Mouse (Mus musculus): ENCODE measurements at regions not wholly inside any gene's neighbourhood (a gene's known extent, or its start where the extent isn't known, plus 50 kb on each side); places are given as distances from the start of the nearest gene placed in this dataset.
A peak's percentile ranks its signal among the peaks of the same experiment; 100 is the strongest.

DNA sequence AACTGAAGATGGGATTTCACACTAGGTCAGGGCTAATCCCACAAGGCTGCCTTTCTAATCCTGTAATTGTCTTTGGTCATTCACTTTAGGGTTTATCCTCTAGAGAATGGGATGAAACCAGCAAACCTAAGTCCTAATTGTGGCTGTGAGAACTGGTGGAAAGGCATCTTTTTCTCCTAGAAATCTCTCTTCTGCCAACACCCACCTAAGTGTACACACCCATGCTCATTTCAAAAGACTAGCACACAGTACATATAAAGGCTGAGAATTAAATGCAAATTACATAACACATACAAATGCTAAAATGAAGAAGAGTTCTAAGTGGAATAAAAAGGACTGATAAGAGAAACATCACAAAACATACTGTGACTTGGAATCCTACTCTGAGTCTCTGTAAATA lies 579.5 kb downstream of the Eepd1 start:
- DNase-seq (ENCODE audit: inconsistent age in 2 of 2, low spot score in 1 of 2), result no peak

DNA sequence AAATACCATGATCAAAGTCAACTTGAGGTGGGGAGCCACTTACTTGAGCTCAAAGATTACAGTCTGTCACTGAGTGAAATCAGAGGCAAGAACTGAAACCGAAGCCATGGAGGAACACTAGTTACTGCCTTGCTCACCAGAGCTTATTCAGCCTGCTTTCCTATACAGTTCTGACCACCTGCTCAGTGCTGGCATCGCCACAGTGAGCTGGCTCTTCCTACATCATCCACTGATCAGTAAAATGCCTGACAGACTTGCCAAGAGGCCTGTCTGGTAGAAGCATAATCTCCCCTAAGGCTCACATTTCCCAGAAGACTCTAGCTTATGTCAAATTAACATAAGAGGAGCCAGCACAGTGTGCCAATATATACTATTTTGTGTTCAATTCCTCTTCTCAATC lies 595.7 kb downstream of the Eepd1 start:
- no peak for DNase-seq (ENCODE audit: inconsistent age in 2 of 2, low spot score in 1 of 2)

DNA sequence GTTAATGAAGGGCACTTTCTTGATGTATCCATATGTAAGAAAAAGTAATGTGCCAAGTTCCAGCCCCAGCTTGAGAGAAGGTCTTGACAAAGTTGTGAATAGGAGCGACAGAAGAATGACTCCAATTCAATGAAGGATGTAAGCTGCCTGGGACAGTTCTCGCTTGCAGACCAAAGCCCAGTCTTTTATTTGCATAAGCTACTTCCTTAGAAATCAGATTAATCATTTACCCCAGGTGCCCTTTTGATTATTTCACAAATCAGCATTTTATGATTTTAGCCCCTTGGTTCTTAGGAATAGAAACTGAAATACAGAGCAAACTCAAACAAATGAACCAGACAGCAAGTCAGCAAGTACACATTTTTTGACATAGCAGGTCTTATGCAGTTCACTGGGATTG lies 605.2 kb downstream of the Eepd1 start:
- DNase-seq (ENCODE audit: inconsistent age in 2 of 2, low spot score in 1 of 2), result no peak

DNA sequence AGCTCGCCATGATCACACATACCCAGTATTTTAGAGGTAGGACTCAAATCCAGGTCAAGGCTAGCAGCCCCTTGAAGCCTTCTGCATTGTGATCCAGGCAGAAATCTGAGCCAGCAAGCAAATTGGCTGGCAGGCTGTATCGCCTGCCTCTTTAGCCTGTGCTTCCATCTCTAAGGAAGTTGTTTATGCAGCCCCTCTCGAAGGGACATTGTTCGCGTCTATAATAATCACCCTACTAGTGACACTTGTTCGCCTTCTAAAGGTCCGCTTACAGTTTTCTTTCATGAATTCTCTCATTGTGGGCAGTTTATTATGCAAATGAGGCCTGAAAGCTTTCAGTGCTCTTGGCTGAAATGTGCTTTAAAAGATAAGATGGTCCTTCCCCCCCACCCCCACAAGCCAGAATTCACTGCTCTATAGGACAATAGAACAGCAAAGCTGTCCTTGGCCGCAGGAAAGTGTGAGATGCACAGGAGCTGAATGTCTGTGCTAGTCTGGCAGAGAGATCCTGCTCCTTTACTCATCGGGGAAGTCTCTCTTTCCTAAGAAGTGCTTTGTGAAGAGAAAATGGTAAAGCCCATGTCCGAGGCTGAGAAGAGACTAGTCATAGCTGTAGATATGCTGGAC lies 610.8 kb downstream of the Eepd1 start:
- DNase-seq (ENCODE audit: inconsistent age in 2 of 2, low spot score in 1 of 2), result no peak

DNA sequence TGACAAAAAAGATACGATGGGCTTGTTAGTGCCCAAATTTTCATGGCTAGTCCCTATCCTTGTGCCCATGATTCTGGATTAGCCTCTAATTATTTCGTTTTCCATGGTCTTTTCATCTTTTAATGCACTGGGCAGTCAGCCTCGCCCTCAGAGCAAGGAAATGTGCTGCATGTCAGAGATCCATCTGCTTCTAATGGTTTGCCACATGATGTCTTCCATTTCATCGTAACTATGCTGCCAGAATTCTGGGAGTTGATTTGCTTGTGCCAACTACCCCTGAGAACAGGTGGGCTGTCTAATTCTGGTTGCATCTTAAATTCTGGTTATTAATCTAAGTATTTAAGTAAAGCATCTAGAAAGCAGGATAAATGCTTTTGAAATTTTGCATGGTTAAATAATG lies 622.8 kb downstream of the Eepd1 start:
- DNase-seq (ENCODE audit: inconsistent age in 2 of 2, low spot score in 1 of 2), result no peak

DNA sequence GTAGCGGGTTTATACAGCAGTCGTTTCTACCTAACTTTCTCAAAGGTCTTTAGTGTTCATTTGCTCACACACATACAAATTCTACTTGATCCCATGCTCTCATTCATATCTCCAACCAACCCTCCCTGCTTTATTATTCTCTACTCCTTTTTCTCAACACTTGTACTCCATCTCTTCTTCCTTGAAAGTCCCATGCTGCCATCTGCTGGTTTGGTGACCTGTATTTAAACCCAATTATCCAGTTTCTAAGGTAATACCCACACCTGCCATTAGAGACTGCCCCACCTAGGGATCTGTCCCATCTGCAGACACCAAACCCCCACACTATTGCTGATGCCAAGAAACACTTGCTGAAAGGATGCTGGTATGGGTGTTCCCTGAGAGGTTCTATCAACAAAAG lies 611.5 kb upstream of the B3gat1 start:
- peak in 1 of 2 experiments; percentile 42 for DNase-seq (ENCODE audit: inconsistent age in 2 of 2, low spot score in 1 of 2)

DNA sequence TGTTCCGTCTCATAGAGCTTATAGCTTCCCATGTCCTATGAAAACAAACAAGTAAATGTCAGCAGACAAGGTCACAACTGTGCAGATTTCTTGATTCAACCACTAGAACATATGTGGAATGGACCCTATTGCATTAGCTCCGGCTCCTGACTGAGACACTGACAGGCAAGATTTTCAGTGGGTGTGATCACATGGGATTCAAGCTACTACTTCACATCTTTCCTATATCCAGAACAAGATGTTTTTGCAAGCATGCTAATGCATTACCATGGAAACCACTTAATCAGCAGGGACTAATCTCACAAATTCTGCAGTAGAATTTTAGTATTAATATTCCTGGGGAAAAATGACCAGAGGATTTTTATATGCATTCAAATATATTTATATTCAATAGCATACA lies 598.9 kb upstream of the B3gat1 start:
- no peak for DNase-seq (ENCODE audit: inconsistent age in 2 of 2, low spot score in 1 of 2)
